Mouse (Mus musculus) thymus, postnatal 14 days (tissue): ENCODE data around the gene Wfdc5.

Experiments
- DNase-seq: peaks from one replicate; pipeline ENCODE4 v3.0.0; 2021

Gene Wfdc5

GRCm38 (mm10) chr2:164126533-164126955 lies 56.0 kb downstream of the Wfdc5 start:
- DNase-seq: no peak
